Mouse (Mus musculus) testis, adult 2 months (tissue): ENCODE data around the gene Gm49368.

Experiments
- CTCF ChIP-seq: fragments of 200-500 bp; IDR thresholded peaks from 2 replicates; pipeline ENCODE4 v1.5.1; 2012; ENCODE audit warnings: low read depth, mild to moderate bottlenecking, inconsistent platforms, low read length, moderate library complexity; ENCODE audit not compliant: control insufficient read depth, insufficient read depth, insufficient replicate concordance
- POLR2A ChIP-seq: fragments of 200-500 bp; IDR thresholded peaks from 2 replicates; pipeline ENCODE4 v1.6.1; 2012; ENCODE audit warnings: low read depth, mild to moderate bottlenecking, inconsistent platforms, low read length, moderate library complexity; ENCODE audit not compliant: control insufficient read depth

GRCm38 (mm10) chr7:128023565-128023964, 38.9 kb upstream of the Gm49368 start:
- TF ChIP-seq CTCF (no peak), POLR2A (no peak)
